Mouse (Mus musculus) embryo, embryonic 11 days (tissue): Measurements from ENCODE around the gene Ttll5.

Experiments used
- DNase-seq: peaks from one replicate; pipeline ENCODE4 v3.0.0-alpha.2; 2015

Ttll5 gene

GRCm38 (mm10) chr12:86021583-86021982, 197.1 kb downstream of the Ttll5 start:
- DNase-seq: no peak

- no peak for DNase-seq
These were observed 198.0 kb downstream of the Ttll5 start for GRCm38 (mm10) chr12:86022282-86022984.

GRCm38 (mm10) chr12:86023081-86023871, 198.8 kb downstream of the Ttll5 start:
- DNase-seq: peak; percentile 40

- peak; percentile 69 for DNase-seq
These were observed 200.0 kb downstream of the Ttll5 start for GRCm38 (mm10) chr12:86024426-86024825.

- no peak for DNase-seq
These were observed 201.0 kb downstream of the Ttll5 start for GRCm38 (mm10) chr12:86025480-86025879.

GRCm38 (mm10) chr12:86027000-86027399, 202.5 kb downstream of the Ttll5 start:
- peak; percentile 37 for DNase-seq

GRCm38 (mm10) chr12:86027747-86028146, 203.3 kb downstream of the Ttll5 start:
- no peak for DNase-seq

- no peak for DNase-seq
These were observed 206.5 kb downstream of the Ttll5 start for GRCm38 (mm10) chr12:86030932-86031331.

- DNase-seq: no peak
These were observed 211.1 kb downstream of the Ttll5 start for GRCm38 (mm10) chr12:86035586-86035985.

GRCm38 (mm10) chr12:86036368-86037166, 212.1 kb downstream of the Ttll5 start:
- peak; percentile 14 for DNase-seq

- peak; percentile 76 for DNase-seq
These were observed 212.9 kb downstream of the Ttll5 start for GRCm38 (mm10) chr12:86037235-86037921.

GRCm38 (mm10) chr12:86039078-86039477, 214.6 kb downstream of the Ttll5 start:
- DNase-seq: no peak

- DNase-seq: no peak
These were observed 215.3 kb downstream of the Ttll5 start for GRCm38 (mm10) chr12:86039751-86040150.

- no peak for DNase-seq
These were observed 221.7 kb downstream of the Ttll5 start for GRCm38 (mm10) chr12:86046141-86046540.

- DNase-seq: no peak
These were observed 222.3 kb downstream of the Ttll5 start for GRCm38 (mm10) chr12:86046776-86047175.

- no peak for DNase-seq
These were observed 222.9 kb downstream of the Ttll5 start for GRCm38 (mm10) chr12:86047376-86047775.

GRCm38 (mm10) chr12:86049813-86050212, 225.4 kb downstream of the Ttll5 start:
- DNase-seq: no peak

- DNase-seq: no peak
These were observed 227.0 kb downstream of the Ttll5 start for GRCm38 (mm10) chr12:86051477-86051876.

- DNase-seq: no peak
These were observed 230.8 kb downstream of the Ttll5 start for GRCm38 (mm10) chr12:86055306-86055705.

- no peak for DNase-seq
These were observed 232.5 kb downstream of the Ttll5 start for GRCm38 (mm10) chr12:86056976-86057375.

- no peak for DNase-seq
These were observed 233.1 kb downstream of the Ttll5 start for GRCm38 (mm10) chr12:86057516-86057915.

- no peak for DNase-seq
These were observed 234.9 kb downstream of the Ttll5 start for GRCm38 (mm10) chr12:86059341-86059740.

- DNase-seq: no peak
These were observed 240.3 kb downstream of the Ttll5 start for GRCm38 (mm10) chr12:86064796-86065195.
